Mouse (Mus musculus) E14TG2a.4 (cell line): ENCODE data around the gene Trmt112.

Source experiments
- CTCF ChIP-seq: conservative IDR thresholded peaks from 2 replicates; pipeline ENCODE4 v1.5.1; 2014; ENCODE audit warnings: low read length
- NANOG ChIP-seq: IDR thresholded peaks from 2 replicates; pipeline ENCODE4 v1.6.1; 2014; ENCODE audit warnings: borderline replicate concordance, low read length, mixed read lengths
- POU5F1 ChIP-seq: IDR thresholded peaks from 2 replicates; pipeline ENCODE4 v1.6.1; 2014; ENCODE audit warnings: low read length, borderline replicate concordance

GRCm38 (mm10) chr19:6911101-6912074 is 1.9 kb downstream of the Trmt112 start:
- TF ChIP-seq CTCF (no peak), NANOG (no peak), POU5F1 (no peak)
